Mouse (Mus musculus) left cerebral cortex, postnatal 25 days (tissue): ENCODE results near the gene Nmt2. TPM values are rescaled to one million over a fixed set of nuclear protein-coding genes. Genes with fewer than 3 reads are reported as not detected.

Experiments
- DNase-seq, 2 experiments: peaks; one replicate each; pipeline ENCODE4 v3.0.0; 2022; ENCODE audit warnings: low spot score in 2 of 2, mixed read lengths in 1 of 2
- intact Hi-C: fragments of 180-260 bp; cut with DNase I; formaldehyde crosslinking; loops from one replicate; pipeline ENCODE4 v1.15.1; 2025
- total RNA-seq, 2 experiments: library from RNA; stranded (reverse); gene quantifications; 2 replicates each; pipeline ENCODE4 v1.2.3; 2021

The Nmt2 gene
- 10 to 100 TPM; 90.4 to 95.3 TPM for total RNA-seq

DNA sequence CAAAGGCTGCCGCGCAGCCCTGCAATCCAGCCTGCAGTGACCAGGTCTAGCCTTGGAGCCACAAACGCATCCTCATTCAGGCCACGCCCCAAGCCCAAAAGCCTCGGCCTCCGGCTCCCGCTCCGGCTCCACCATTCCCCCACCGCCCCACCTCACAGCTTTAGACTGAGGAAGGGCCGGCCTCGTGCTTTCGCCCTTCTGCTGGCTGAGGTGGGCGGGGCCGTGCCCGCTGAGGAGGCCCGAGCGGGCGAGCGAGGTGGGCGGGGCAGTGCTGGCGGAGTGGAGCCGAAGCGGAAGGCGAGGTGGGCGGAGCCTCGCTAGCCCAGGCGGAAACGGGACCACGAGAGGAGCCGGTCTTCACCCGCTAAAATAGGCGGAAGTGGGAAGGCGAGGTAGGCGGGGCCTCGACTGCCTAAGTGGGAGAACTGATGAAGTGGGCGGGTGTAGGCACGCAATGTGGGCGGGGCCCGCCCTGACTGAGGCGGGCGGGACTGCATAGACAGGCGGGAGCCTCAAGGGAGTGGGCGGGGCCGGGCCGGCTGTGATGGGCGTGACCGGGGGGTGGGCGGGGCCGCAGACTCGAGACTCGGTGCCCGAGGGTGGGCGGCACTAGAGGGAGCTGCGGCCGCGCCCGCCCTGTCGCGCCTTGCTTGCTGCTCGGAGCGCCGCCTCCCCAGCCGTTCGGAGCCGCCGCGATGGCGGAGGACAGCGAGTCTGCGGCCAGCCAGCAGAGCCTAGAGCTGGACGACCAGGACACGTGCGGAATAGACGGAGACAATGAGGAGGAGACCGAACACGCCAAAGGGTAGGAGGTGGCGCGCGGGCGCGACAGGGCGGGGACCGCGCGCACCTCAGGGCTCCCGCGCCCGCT is at the start of gene Nmt2:
Gene Nmt2, plus strand, starts transcription at position 611 of the 871 bp plus-strand sequence.
- intact Hi-C loops, result loop anchor here (1.0 to 5.0 kb wide), 4 partner anchors 48 to 167 kb away; partner anchors contain the start of gene Rpp38
- DNase-seq, result peak; percentile 99

DNA sequence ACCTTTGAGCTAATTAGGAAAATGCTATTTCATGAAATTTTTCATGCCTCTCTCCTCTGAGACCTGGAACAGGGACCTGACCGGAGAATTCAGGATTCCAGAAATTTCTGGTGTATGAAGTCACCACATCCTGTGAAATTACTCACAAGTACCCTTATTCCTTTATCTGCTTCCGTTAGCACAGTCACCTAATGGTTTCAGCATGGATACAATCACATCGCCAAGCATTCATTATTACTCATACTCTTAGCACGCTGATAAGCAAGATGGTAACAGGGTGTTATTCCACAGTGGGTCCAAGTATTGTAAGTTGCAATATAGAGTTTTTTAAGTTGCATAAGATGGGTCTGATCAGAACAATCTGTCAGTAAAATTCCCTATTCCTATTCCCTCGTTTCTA is 44.8 kb upstream of the Nmt2 start:
- DNase-seq, result no peak
- intact Hi-C loops, result no loop called here

DNA sequence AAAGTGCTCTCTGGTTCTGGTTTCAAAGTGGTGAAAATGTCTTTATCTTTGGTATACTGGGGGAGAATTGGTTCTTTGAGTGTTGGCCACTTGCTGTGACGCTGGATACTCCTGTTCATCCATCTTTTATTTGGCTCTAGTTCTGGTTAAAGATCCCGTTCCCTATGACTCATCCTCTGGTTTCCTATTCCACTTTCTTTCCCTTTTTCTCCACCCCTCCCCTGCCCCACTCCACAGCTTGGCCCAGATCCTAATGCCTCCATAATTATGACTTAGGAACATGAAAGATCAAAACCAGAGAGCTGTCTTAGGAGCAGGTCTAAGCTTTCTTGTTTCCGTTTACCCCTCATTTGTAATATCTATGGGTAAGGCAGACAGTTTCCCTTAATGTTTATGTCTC is 39.8 kb upstream of the Nmt2 start:
- intact Hi-C loops, result no loop called here
- no peak for DNase-seq

DNA sequence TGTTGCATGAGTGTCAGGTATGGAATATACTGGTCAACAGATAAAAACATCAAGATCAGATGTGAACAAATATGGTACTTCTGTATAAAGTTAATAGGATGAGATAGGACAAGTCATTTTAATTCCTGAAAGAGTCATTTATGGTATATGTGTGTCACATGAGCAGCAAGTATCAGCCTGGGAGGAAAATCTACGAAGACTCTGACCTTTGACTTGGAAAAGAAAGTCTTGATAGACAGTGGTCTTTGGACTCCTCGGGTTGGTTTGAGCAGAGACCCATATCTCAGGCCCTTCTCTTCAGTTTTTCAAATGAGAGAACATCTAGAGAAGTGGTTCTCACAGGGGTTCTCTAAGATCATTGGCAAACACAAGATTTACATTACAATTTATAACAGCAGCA is 32.7 kb upstream of the Nmt2 start:
- intact Hi-C loops, result no loop called here

DNA sequence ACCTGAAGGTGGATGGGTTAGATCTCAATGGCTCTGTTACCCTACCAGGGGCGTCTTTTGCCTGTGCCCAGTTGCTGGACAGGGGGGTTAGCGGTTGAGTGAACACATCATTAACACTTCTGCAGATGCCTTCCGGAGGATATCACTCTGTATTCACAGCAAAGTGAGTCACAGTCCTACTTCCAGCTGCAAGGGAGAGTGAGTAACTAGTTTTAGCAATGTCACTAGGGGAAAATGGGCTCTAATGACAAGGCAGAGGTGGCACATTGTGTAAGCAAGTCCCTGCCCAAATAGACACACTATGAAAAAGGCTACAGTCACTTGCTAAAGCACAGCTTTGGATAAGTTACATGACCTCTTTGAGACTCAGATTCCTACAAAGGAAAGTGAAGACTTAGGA is 17.5 kb upstream of the Nmt2 start:
- DNase-seq, result no peak
- intact Hi-C loops, result no loop called here

More for the DNA sequence above, 32.7 kb upstream of the Nmt2 start:
- DNase-seq, result no peak

DNA sequence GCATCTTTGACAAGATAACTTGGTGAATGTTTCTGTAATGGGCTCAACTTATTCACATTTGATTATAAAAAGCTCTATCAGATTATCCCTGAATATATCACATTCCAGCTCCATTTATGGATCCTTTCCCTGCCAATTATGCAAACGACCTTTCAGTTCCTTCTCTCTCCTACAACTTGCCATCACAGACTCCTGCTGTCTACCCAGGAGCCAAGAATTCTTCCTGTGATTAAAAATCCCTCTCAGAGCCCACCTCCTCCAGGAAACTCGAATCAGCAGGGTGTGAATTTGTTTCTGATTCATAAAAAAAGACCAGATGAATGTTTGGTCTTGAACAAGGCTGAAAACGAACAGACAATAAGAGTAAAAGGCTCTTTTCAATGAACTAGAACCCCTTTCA is 16.1 kb upstream of the Nmt2 start:
- peak in 1 of 2 experiments; percentile 77 for DNase-seq
- intact Hi-C loops, result no loop called here

DNA sequence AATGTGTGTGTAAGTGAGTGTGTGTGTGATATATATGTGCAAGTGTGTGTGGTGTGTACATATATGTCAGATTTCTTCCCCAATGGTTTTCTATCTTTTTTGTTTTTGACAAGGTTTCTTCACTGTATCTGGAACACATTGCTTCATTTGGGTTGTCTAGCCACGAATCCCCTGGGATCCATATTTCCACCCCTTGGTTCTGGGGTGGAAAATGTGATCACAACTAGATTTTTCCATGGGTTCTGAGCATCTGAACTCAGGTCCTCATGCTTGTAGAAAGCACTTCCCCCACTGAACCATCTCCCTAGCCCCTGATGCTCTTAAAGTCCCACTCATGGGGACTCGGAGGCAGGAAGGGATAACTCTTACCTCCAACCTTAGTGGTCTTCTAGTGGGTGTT is 10.7 kb upstream of the Nmt2 start:
- DNase-seq, result no peak
- intact Hi-C loops, result no loop called here

DNA sequence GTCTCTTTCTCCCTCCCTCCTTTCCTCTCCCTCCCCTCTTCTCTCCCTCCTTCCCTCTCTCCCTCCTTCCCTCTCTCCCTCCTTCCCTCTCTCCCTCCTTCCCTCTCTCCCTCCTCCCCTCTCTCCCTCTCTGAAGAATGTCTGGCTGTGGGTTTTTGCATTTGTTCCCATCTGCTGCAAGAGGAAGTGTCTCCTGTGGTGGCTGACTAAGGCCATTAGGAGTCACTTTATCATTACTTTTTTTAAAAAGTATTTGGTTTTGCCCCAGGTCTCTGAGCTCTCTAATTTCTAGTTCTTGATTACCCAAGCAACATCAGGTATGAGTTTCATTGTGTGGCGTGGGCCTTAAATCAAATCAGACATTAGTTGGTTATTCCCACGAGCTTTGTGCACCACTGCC is 7.9 kb upstream of the Nmt2 start:
- intact Hi-C loops, result no loop called here
- no peak for DNase-seq

DNA sequence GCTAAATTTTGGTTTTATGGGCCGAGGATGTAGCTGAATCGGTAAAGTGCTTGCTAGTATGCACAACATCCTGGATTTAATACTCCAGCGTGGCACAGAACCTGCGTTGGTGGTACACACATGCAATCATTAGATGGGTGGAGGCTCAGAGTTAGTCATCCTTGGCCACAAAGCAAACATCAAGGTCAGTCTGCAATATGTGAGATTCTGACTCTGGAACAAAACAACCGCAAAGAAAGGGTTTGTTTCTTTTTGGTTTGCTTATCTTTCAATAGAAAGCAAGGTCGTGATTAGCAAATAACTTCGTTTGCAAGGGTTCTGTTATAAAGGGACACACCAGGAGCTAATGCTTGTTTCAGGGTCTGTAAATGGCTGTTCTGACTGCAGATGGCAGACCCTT is 6.5 kb upstream of the Nmt2 start:
- DNase-seq, result no peak
- intact Hi-C loops, result no loop called here

DNA sequence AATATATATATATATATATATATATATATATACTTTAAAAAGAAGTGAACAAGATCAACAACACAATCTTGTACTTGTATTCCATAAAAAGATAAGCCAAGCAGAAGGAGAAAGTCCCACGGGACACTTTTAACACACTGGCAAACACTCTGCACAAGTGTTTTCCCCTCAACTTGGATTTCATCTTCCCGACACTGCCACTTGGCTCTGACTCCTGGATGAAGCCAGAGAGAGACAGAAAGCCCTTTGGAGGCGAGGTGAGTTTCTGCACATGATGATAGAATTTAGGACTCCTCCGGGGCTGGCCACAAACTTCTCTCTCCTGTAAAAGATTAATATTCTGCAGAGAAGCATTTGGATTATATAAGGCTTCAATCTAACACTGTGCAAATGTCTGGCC is 2.7 kb upstream of the Nmt2 start:
- no peak for DNase-seq
- intact Hi-C loops, result loop anchor here (5.0 kb wide), 1 partner anchor 164 kb away; no protein-coding TSS in a partner anchor

DNA sequence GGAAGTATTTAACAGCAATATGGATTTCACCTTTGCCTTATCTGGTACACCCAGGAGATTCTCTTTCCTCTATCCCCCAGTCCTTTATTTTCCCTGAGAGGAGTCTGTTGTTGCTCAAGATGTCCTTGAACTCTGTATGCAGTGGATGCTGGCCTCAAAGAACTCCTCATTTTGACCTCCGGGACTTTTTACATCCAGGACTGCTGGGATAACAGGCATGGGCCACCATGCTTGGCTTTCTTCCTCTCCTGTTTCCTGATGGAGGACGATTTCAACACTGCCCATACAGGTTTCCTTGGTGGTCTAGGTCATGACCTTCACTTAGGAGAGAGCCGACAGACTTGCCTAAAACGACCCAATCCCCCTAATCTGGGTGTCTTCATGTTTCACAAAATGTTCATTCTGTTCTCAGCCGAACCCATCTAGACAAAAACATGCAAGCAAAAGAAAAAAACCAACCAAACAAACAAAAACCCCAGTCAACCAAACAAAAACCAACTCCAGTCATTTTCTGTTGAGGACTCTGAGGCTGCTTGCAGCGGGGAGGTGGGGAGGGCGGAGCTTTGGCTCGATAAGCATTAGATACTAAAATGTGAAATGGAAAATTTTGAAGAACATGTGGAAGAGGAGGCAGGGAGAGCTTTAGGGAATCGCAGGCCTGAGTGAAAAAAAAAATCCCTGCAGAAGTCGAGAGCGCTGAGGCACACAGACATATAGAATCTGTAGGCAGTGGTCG is 978 bp upstream of the Nmt2 start:
- no peak for DNase-seq
- intact Hi-C loops, result loop anchor here (5.0 kb wide), 1 partner anchor 166 kb away; no protein-coding TSS in a partner anchor

DNA sequence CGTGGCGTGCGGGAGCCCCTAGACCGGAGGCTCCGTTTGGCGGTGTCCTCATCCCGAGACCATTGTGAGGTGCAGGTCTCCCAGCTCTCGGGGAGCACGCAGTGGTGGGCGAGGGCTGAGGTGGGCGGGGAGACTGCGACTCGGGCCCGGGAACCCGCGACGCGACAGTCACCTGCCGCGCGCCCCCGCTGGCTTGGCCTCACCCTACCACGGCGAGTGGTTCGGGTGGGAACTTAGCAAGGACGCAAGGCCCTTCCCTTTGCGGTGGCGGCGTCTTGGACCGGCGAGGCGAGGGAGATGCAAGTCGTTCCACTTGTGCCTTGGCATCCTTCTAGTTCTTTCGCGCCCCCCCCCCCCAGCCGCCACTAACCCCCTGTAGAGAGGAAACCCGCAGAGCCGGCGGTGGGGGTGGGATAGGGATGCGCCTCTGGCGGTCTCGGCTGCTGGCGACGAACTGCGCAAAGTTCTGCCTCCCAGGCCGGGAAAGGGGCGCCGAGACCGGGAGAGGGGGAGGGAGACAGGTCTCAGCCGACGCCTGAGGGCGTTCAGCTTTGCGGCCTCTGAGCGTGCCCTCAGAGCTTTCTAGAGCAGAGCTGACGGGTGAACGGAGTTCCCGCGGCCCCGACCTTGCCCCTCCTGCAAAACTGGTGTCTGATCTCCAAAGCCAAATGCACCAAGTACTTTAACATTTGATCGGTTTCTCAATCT is 615 bp downstream of the Nmt2 start:
- DNase-seq, result peak; percentile 63 to 64
- intact Hi-C loops, result loop anchor here (1.0 to 5.0 kb wide), 4 partner anchors 48 to 167 kb away; partner anchors contain the start of gene Rpp38

DNA sequence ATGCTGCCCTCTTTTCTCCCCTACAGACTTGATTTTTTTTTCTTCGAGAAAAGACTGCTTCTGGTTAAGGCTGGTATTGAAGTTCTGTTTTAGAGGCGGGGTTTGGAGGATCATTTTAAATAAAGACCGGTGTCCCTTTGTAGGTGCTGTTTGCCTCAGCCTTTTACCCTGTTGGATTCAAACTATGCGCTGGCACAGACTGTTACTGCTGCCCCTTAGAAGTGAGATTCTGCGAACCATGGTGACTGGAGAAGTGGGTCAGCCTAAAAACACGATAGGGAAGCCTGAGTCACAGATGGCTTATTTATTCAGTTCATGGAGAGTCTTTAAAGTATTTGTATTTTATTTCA is 1.1 kb downstream of the Nmt2 start:
- peak in 1 of 2 experiments; percentile 36 for DNase-seq
- intact Hi-C loops, result loop anchor here (2.0 kb wide), 1 partner anchor 112 kb away; no protein-coding TSS in a partner anchor

DNA sequence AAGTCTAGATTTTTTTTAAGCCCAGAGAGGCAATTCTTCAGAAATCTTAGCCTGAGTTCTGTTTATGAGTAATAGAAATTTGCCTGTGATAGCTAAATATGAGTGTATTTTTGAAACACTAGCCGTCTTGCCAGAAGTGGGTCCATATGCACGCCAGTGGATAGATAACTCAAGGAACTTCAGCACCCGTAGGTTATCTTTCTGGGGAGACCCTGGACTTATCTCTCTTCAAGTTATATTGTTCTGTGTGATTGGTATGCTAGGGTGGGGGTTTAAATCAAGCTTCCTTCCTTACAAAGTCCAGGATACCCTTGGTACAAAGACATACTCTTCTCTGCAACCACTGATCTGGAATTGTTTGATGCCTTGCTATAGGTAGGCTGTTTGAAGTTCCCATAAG is 1.7 kb downstream of the Nmt2 start:
- no peak for DNase-seq
- intact Hi-C loops, result loop anchor here (2.0 kb wide), 1 partner anchor 113 kb away; no protein-coding TSS in a partner anchor

DNA sequence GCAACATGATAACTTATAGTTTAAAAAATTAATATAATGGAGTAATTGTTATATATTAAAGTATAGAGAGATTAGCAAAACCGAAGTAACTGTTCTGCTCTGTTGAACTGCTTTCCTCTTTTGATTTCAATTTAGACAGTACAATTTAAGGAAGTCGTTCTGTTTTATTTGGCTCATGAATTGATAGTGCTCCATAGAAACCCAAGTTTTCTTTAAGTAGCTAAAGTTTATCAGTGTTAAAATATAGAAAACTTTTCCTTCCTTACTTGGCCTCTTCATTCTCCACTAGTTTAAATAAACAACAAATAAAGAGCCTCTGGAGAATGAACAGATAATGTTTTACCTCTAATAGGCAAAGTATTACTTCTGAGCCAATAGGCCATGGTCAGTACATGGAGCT is 2.2 kb downstream of the Nmt2 start:
- DNase-seq, result no peak
- intact Hi-C loops, result no loop called here

DNA sequence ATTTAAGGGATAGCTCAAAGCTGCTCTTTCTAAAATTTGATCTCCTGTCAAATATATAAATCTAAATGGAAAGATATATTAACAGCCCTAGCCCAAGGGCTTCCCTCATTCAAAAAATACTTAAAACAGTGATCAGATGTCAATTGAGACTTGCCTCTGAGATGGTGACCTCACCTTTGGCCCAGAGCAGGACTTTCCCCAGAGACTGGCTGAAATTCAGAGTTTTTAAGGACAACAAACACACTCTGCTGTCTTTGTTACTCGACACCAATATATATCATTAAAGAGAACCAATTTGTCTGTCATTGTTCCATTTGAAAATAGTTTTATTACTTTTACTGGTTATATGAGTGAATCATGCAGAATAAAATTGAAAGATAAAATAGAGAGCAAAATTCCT is 5.6 kb downstream of the Nmt2 start:
- intact Hi-C loops, result no loop called here
- no peak for DNase-seq

DNA sequence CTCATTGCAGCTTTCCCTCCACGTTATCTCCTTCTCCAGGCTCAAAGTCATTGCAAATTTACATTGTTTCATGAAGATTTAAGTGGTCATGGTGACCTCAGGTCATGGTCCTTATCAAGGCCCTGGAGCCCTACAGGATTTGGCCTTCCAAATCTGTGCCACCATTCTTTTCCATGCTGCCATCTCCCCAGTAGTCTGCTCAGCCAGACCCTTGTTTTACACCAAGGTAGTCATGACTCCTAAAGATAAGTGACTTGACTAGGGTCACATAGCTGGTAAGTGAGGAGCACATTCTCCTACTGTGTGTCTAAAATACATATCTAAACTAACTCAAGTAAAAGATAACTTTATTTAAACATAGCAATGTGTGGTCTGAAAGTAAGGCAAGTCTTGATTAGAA is 8.2 kb downstream of the Nmt2 start:
- intact Hi-C loops, result no loop called here

DNA sequence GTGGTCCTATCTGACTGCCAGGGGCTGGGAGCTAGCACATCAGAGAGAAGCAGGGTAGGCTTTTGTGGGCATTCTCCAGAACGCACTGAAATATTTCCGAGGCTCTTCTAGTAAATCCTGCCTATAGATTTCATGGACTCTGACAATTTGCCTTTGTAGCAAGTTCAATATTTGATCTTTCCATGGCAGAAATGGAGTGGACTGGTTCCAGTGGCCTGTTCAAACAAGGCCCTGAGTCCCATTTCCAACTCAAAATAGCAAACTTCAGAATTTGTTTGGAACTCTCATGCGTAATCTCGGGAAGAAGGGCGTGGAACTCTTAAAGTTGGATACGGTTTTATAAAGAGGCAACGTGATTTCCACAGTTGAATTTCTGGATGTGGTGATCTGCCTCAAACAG is 11.8 kb downstream of the Nmt2 start:
- intact Hi-C loops, result no loop called here
- DNase-seq, result no peak

More for the DNA sequence above, 8.2 kb downstream of the Nmt2 start:
- DNase-seq, result no peak

DNA sequence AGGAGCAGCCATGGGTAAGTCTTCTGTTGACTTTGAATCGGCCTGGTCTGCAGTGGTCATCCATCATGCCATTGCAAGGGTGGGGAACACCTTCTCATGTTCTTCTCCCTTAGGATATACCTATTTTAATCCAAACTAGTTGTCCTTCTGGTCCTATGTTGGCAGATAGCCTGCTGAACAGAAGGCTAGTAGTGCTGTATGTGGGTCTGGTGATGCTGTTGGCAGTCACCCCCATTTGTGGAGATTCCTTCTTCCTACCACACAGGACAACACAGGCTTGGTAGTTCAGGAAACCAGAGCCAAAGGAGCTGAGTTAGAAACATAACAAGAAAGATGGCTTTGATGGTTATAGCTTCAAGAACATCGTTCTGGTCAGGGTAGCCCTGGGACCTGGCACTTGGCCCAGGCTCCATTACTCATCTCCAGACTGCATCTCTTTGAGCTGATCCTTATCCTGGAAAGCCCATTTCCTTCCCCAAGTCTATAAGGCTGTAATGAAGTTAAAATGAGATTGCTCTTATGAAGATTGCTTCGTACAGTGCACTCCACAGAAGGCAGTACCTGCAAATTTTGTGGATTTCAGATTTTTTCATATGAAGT is 21.5 kb downstream of the Nmt2 start:
- intact Hi-C loops, result no loop called here
- DNase-seq, result peak in 1 of 2 experiments; percentile 61

DNA sequence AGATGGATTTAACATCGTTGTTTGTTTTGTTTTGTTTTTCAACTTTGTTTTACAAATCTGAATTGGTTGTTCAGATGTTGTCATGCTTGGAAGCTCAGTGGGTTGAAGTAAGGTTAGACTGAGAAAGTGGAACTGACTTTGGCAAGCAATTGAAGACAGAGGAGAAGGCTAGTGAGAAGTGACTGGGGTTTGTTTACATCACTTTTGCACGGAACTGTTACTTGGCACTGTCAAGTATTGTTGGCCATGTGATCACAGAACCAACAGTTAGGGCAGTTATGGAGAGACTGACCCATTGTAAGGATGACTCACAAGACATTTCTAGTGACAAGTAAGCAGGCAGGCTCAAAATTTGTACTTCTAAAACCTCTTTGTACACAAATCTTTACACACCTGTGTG is 39.1 kb downstream of the Nmt2 start:
- DNase-seq, result no peak
- intact Hi-C loops, result no loop called here
